21 mouse cellular contexts compared by ENCODE assay signal in the genomic region with DNA sequence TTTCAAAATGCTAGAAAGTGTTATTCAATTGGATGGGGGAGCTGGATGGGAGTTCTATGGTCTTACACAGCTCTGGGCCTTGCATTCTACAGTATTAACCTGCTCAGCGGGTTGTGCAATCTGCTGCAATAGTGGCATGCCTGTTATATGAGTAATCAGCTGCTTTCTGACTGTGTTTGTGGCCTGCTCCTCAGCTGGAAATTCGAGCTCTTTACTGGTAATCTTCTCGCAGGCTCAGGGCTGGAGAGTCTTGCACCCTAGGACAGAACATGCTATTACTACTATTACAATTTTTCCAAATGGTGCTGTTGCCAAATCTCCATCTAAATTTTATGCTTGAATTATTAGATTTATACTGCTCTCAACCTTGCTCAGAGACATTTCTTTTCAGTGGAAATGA. TPM values are rescaled to one million over a fixed set of nuclear protein-coding genes. Genes with fewer than 3 reads are reported as not detected.
"Had no signal": no experiment of that assay in that cellular context is flagged by ENCODE, and none has a peak within 500 bp of the region (broad histone marks: within the 10 kb centered on the region; RNA-seq: fewer than 3 reads in every experiment).

No protein-coding gene starts in this region.

- ATAC-seq: liver, embryonic 12.5 days had no signal

- H3K4me3 ChIP-seq: limb, embryonic 15.5 days; liver, embryonic 12.5 days; midbrain, embryonic 10.5 days; neural tube, embryonic 13.5 days had no signal

- H3K4me1 ChIP-seq: limb, embryonic 15.5 days; liver, embryonic 12.5 days; midbrain, embryonic 10.5 days; neural tube, embryonic 13.5 days had no signal

- H3K36me3 ChIP-seq: limb, embryonic 15.5 days; liver, embryonic 12.5 days; midbrain, embryonic 10.5 days; neural tube, embryonic 13.5 days had no signal

- H3K4me2 ChIP-seq: limb, embryonic 15.5 days; liver, embryonic 12.5 days; lung, embryonic 14.5 days; neural tube, embryonic 13.5 days had no signal

- H3K27ac ChIP-seq: kidney, postnatal 0 days; limb, embryonic 15.5 days; liver, embryonic 12.5 days; midbrain, embryonic 10.5 days; neural tube, embryonic 13.5 days had no signal

- H3K27me3 ChIP-seq: limb, embryonic 15.5 days; liver, embryonic 12.5 days; neural tube, embryonic 13.5 days had no signal

- H3K9ac ChIP-seq: limb, embryonic 15.5 days; liver, embryonic 12.5 days; lung, embryonic 14.5 days; neural tube, embryonic 13.5 days had no signal

- DNase-seq: kidney, adult 9 months; kidney, postnatal 36 days; layer of hippocampus, adult 9-11 months; layer of hippocampus, postnatal 36 days; lung, embryonic 14.5 days; lung, postnatal 10 days; lung, postnatal 4 days; midbrain, embryonic 14.5 days; right cerebral cortex, postnatal 14 days had no signal

- H3K9me3 ChIP-seq: limb, embryonic 15.5 days; liver, embryonic 12.5 days; midbrain, embryonic 10.5 days; neural tube, embryonic 13.5 days had no signal

RNA-seq across cellular contexts. Expression of a gene that starts 26.8 kb away (rescaled TPM):
- total RNA-seq: layer of hippocampus, postnatal 36 days; left cerebral cortex, postnatal 25 days; megakaryocyte, adult 5-6 weeks; monocyte, adult 5-6 weeks had no signal
- polyA plus RNA-seq: kidney, postnatal 0 days; limb, embryonic 11.5 days; limb, embryonic 15.5 days; liver, embryonic 12.5 days; liver, embryonic 16.5 days; lung, embryonic 14.5 days; midbrain, embryonic 10.5 days; midbrain, embryonic 14.5 days; neural tube, embryonic 13.5 days; stomach, embryonic 16.5 days; thymus, postnatal 0 days had no signal
